Mouse (Mus musculus): Measurements from ENCODE around the gene Ltbp4. TPM values are rescaled to one million over a fixed set of nuclear protein-coding genes. Genes with fewer than 3 reads are reported as not detected.

The Ltbp4 gene
- polyA plus RNA-seq, 3 experiments from 2014 or later, result 0.45 to 1.2 (median 0.50) TPM

DNA sequence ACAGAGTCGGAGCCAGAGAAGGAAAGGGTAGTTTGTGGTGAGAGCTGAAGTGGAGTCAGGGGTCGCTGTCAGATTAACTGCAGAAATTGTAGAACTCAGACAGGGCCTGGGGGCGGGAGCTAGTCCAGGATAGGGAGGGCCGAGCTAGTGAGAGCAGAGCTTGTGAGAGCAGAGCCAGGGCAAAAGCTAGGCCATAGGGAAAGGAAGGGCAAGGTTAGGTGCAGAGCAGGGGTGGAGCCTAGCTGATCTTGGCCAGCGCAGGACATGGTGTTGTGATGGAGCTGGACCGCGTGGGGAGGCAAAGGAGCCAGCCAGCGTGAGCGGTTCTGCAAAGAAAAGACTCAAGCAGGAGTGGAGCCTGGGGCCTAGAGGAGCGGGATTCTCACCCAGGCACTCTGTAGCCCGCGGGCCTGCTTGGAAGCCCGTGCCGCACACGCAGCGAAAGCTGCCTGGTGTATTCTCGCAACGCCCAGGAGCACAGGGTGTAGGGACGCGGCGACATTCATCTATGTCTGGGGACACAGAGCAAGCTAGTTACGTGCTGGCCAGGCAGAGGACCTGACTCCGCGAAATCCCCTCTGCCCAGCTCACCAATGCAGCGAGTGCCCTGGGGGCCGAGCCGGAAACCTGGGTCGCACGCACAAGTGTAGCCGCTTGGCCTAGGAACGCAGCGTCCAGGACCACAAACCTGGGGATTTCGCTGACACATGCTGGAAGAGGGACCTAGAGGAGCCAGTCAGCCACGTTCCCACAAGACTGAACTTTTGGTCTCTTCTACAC lies 11.2 kb downstream of the Ltbp4 start:
- no peak for ATAC-seq

DNA sequence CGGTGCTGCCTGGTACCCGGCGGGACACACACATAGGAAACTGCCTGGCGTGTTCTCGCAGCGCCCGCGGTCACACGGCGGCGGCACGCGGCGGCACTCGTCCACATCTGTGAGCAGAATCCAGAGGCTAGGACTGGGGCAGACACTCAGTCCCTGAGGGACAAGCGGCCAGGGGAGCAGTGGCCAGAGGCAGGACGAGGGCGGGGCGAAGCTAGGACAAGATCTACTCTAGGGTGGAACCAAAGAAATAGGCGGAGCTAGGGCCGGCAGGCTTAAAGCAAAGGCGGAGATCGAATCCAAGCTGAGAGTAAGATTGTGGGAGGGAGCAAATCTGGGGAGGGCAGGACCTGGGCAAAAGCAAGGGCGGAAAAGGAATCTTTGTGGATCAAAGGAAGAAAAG lies 11.8 kb downstream of the Ltbp4 start:
- no peak for ATAC-seq

DNA sequence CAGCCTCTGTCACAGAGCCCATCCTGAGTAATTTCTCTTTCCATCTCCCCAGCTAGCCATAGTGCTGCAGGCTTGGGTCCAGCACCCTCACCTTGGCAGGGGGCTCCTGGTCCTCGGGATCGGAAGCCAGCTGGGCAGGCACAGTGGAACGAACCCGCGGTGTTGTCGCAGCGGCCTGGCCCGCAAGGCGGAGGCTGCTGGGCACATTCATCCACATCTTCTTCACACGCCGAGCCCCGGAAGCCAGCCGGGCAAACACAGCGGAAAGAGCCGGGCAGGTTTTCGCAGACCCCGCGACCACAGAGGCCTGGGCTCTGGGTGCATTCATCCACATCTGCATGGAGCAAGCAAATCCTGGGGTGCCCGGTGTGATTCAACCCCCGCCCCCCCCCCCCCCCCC lies 12.6 kb downstream of the Ltbp4 start:
- no peak for ATAC-seq

DNA sequence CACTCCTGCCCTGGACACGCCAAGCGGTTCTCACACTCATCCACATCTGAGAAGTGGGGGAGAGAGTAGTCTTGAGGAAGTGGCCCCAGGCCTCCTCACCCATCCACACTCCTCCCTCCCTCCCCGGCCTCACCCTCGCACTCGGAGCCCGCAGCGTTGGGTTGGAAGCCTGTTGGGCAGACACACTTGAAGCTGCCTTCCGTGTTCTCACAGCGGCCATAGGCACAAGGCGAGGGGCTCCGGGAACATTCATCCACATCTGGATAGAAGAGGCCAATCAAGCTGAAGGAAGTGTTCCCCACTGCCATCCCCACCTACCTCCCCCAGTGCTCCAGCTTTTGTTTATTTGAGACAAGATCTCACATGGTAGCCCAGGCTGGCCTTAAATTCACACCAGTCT lies 13.3 kb downstream of the Ltbp4 start:
- no peak for ATAC-seq

- no peak for ATAC-seq
Measured at GRCm38 (mm10) chr7:27323001-27323400, 14.5 kb downstream of the Ltbp4 start.

GRCm38 (mm10) chr7:27322291-27322690 lies 15.2 kb downstream of the Ltbp4 start:
- ATAC-seq, result no peak

GRCm38 (mm10) chr7:27319411-27319810 lies 18.1 kb downstream of the Ltbp4 start:
- no peak for ATAC-seq

DNA sequence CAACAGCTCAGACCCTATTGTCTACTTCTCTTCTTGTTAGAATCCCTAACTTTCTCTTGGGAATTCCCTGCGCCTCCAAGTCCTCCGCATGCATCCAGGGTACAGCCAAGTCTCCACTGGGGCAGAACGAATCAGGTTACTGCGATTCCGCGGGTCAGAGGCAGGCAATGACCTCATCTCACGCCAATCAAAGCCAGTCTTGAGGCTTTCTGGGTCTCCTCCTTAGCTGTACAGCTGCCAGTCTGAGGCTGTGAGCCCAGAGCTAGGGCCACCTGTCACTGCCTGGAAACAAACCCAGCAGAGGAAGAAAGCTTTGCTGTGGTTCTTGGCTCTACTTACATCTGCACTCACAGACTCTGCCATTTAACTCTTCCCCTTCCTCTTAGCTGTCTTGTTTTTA lies 21.5 kb downstream of the Ltbp4 start:
- no peak for ATAC-seq

DNA sequence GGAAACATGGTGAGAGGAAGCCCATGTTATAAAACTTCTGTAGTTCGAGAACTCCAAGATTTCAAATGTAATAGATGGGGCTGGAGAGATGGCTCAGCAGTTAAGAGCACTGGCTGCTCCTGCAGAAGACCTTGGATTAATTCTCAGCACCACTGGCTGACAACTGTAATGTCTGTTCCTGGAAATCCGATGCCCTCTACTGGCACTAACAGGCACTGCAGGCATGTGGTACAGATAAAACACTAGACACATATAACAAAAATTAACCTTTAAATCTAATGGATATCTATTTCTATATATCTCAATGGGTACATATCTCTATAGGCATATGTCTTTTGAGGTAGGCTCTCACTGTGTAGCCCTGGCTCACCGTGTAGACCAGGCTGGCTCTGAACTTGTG lies 23.1 kb downstream of the Ltbp4 start:
- ATAC-seq, result no peak

DNA sequence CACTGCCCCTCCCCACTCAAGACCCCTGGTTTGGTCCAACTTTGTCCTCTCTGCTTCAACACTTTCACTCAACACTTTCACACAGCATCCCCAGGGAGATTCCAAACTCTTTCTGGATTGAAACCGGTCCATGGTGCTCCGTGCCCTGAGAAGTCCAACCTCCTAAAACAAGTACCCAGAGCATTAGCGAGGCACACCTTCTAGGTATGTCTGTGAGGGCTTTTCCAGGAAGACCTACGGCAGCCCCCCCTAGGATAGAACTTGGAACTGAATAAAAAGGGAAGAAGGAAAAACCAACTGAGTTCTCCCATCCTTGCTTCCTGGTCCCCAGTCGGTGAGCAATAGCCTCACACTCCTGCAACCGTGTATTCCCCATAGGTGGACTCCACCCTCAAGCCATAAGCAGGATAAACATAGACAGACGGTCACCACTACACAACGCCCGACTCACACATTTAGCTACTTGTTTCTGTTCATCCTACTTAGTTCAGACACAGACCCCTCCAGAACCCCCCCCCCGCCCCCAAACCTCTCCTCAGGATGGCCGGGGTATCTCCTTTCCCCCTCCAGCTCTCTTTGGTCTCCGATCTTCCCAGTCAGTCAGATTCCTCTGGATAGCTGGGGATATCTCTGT lies 25.7 kb downstream of the Ltbp4 start:
- no peak for ATAC-seq

DNA sequence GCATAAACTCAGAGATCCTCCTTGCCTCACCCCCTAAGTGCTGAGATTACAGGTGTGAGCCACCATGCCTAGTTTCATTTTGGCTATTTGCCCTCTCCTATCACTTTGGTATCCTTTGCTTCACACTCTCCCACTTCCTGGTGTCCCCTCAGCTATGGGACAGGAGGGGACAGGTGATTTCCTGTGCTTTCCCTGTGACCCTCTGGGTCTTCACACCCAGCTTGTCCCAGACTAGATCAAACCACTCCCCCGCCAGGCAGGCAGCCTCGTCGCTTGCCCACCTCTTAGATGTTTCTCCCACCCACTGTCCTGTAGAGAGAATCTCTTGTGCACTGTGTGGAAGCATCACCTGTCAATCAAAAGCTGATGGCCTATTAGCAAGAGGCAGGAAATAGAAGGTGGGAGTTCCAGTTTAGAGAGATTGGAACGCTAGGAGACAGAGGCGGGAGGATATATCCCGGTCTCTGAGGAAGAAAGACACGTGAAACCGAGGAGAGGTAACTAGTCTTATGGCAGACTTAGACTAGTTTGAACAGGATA lies 26.4 kb downstream of the Ltbp4 start:
- no peak for ATAC-seq

DNA sequence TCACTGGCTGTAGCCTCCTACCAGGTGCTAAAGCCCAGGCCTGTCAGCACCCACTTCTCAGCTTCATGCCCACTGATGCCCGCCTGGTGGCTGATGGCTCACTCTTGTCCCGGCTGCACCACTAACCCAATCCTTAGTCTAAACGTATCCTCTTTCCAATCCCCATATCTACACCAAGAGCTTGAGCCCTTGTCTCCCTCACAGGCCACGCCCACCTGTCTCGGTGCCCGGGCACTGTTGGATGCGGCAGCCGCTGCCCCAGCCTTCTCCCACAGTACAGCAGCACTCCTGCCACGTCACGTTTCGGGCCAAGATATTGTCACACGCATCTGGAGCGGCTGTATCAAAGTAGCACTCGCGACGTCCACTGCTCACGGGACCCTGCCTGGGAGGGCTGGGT lies 27.2 kb downstream of the Ltbp4 start:
- no peak for ATAC-seq

GRCm38 (mm10) chr7:27309832-27310231 lies 27.7 kb downstream of the Ltbp4 start:
- ATAC-seq, result no peak

DNA sequence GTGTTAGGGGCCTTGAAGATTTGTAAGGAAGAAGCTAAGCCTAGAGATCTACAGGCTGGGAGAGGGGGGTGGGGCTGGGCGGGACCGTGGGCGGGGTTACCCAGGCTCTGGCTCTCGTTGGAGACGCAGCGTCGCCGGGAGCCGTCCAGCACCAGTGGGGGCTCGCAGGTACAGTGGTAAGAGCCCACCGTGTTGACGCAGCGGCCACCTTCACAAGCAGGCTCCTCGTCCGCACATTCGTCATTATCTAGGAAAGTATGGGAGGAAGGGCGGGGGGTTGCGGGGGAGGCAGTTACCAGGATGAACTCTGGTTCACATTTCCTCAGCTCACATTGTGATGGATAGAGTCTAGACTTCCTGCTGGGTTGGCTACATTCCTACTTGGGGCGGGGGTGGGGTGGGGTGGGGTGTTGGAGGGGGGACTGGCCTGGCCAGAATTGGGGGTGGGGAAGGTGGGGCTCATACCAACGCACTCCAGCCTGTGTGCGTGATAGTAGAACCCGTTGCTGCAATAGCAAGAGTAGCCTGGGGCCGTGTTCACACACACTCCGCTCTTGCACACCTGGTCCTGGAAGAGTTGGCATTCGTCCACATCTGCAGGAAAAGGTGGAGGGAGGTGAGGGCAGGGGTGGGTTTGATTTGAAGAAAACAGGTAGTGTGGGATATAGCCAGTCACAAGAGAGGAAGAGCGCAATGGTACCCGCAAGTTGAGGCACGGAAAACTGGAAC lies 28.5 kb downstream of the Ltbp4 start:
- no peak for ATAC-seq

GRCm38 (mm10) chr7:27307551-27307950 lies 29.9 kb downstream of the Ltbp4 start:
- no peak for ATAC-seq

DNA sequence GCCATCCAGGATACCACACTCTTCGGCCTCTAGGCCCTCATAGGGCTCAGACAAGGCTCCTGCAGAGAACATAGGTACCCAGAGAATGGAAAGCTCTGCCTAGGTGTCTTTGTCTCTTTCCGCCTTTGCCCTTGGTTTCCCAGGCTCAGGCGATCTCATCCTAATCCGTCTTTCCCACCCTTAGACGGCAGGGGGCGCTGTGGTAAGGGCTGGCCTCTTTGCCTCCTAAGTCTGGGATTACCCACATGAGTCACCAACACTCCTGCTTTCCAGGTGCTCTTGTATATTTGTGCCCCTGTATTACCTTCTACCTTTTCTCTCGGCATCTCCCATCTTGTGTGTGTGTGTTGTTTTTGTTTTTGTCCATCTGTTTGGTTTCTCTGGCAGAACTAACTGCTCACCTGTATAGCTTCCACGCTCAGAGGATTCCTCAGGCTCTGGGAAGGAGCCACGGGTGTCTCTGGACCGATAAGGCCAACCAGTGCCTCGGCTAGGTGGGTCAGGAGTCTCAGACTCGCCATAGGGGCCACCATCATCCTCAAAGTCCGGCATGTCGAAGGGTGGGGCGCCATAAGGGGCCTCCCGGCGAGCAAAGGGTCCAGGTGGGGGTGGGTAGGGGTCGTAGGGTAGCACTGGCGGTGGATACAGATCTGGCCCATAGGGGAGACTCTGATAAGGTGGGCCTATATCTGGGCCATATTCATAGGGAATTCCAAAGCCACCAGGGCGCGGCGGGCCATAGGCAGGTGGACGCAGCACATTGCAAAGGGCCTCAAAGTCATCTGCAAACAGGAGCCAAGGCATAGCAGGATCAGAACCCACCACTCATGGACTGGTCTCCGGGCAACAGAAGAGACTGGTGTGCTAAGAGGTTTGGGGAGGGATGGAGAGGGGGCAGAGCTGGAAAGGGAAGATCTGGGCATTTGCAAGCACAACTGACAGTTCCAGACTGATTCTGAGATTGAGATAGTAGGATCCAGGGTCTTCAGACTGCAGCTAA lies 31.0 kb downstream of the Ltbp4 start:
- ATAC-seq, result no peak

- ATAC-seq, result no peak
Measured at GRCm38 (mm10) chr7:27305091-27305730, 32.3 kb downstream of the Ltbp4 start.

DNA sequence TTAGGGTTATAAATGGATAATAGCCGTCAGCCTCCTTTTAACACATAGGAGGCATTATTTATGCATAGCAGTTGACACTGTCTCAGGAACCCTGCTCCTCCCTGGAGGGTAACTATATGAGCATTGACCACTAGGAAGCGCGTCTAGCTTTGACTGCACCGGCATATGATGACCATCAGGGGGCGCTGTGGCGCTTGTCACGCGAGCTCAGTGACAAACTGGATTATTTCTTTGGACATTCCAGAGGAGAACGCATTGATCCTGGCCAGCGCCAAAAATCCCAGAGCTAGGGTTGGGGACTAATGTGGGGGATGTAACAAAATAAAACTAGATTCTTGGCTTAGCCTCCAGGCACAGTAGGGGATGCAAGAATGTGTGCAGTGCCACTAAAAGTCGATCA lies 35.3 kb downstream of the Ltbp4 start:
- ATAC-seq, result no peak

DNA sequence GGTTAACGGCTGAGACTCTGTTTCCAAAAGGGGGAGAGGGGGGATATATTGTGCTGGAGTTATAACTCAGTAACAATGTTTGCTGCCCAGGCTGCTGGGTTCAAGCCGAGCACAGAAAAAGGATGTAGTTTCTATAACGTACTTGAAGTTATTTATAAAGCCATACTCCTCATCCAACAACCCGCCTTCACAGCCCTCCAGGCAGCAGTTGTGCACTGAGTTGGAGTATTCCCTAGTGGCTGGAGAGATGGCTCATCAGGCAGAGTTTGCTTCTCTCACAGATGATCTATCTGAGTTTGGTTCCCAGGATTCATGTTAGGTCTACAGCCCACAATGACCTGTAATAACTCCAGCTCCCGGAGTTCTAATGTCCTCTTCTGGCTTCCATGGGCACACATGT lies 36.7 kb downstream of the Ltbp4 start:
- ATAC-seq, result no peak

DNA sequence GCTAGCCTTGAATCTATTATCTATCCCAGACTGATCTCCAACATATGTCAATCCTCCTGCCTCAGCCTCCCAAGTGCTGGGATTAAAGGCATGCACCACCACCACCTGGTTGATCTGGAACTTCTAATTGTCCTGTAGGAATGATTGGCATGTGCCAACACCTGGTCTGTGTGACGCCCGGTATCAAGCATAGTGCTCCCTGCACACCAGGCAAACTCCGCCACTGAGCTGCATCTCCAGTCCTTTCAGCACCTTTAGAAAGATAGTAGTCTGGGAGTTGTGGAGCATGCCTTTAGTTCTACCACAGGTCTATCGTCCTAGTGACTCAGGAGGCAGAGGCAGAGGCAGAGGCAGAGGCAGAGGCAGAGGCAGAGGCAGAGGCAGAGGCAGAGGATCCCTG lies 37.1 kb downstream of the Ltbp4 start:
- ATAC-seq, result no peak

DNA sequence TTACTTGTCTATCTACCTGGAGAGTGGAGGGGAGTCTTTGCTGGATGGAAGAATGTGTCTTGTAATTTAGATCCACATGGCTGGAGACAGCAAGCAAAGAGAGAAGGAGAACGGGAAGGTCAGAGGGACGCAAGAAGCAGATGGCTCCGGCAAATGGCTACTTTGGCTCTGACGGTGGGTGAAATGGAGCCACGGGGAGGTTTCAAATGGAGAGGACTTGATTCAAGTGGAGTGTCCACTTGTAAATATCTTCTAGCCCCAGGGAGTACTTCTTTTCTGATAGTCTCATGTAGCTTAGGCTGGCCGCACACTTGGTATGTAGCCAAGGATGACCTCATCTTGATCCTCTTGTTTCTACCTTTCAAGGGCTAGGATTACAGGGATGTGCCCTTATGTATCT lies 38.7 kb downstream of the Ltbp4 start:
- no peak for ATAC-seq

Data from inflammation-experienced regulatory T-cells, adult 6 months (primary cell).